ENCODE assay signal across 7 mouse cellular contexts in genomic region chr1:149919301-149919700, GRCm38 (mm10).
"Had no signal": no experiment of that assay in that cellular context is flagged by ENCODE, and none has a peak within 500 bp of the region (broad histone marks: within the 10 kb centered on the region; RNA-seq: fewer than 3 reads in every experiment).

No protein-coding gene starts in this region.

- ATAC-seq: lung, postnatal 0 days; midbrain, embryonic 15.5 days had no signal

- DNase-seq: kidney, adult 8-10 months; kidney, postnatal 25 days; lung, adult 2 months; lung, postnatal 4 days; thymus, postnatal 36 days had no signal
